Mouse (Mus musculus) MEL-GATA-1-ER (cell line): ENCODE measurements at regions not wholly inside any gene's neighbourhood (a gene's known extent, or its start where the extent isn't known, plus 50 kb on each side); places are given as distances from the start of the nearest gene placed in this dataset.
"Not testable (repeated sequence)": the region's sequence is repeated elsewhere in the genome, so short reads cannot be mapped to it uniquely, and the experiment has no call there.

ENCODE experiments used
- DNase-seq: peaks from one replicate; pipeline ENCODE4 v3.0.0-alpha.2; 2012; ENCODE audit warnings: low read depth; ENCODE audit errors: extremely low read depth

DNA sequence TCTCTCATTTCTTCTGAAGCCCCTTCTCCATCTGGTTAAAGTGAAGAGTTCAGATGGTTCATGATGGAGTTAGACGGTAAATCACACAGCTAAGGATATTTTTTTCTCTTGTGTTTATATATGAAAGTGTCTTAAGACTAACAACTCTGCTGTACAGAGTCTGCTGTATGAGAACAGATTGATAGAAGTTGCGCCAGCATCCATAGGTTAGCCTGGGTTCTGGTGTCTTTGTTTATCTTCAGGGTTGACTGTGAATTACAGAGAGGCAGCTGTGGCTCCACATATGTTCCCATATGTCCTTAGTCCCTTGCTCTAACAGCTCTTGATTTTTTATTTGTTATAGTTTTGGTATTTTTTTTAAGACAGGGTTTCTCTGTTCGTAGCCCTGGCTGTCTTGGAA lies 334.9 kb upstream of the Api5 start:
- no peak for DNase-seq

DNA sequence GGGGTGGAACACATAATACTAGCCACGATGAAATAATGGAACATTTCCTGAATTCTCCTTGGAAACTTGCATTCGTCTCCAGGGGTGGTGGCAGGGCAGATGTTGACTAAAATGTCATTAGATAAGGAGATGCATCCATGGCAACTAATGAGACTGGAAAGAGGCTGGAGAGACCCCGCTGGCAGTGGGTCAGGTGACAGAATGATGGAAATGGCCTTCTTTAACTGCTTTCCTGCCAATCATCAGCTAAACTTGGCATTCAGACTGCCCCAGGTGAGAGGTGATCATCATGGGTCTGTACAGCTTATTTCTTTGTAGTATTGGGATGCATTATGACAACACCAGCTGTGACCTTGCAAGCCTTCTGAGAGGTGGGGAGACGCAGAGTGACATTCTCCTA lies 334.3 kb upstream of the Api5 start:
- no peak for DNase-seq

DNA sequence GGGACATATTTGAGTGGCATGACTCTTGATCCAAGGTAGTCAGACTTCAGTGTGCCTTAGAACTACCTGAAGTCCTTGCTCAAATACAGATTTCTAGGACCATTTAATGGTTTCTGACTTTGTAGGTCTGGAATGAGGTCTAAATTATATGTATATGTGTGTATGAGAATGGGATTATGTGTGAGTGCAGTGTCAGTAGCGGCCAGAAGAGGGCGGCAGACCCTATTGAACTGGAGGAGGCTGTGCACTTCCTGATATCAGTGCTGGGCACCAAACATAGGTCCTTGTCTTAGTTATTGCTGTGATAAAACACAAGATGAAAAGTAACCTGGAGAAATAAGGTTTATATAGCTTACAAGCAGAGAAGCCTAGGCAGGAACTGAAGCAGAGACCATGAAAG lies 328.6 kb upstream of the Api5 start:
- peak; percentile 2 for DNase-seq

DNA sequence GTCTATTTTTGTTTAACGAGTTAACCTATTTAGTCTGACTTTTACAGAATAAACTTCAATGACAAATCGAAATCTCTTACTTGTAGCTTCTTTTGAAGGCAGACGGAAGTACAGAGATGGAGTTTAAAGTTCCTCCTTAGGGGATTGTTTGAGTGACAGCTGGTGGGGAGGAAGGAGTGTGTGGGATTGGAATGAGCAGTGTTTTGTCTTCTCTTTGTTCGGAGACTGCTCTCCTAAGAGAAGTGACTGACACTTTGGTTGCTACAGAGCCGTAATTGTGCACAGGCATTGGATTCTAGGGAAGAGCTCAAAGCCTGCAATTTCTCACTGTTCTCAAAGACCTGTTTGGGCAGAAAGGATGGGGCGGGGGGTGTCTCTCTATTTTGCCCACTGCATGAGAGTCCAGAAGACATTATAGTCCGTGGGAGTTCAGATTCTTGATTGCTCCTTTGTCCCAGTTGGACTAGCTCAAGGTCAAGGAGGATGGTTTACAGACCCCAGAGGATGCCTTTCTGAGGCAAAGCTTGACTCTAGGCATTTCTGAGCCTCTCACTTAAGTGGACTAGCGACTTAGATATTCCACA lies 327.0 kb upstream of the Api5 start:
- no peak for DNase-seq

DNA sequence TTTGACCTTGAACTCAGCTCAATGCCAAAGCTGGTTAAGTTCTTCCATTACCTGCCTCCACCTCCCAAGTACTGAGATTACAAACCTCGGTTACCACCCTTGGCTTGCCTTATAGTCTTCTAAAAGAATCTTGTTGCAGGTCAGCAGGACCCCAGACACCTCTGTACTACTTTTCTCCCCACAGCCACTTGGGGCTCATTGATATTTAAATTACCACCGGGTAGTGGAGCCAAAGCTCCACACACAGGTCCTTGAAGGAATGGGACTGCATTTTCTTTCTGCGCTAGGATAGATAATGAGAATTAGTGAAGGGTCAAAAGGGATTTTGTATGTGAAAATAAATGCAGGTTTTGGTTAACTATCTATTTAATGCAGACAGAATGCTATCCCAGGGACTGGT lies 326.5 kb upstream of the Api5 start:
- no peak for DNase-seq

DNA sequence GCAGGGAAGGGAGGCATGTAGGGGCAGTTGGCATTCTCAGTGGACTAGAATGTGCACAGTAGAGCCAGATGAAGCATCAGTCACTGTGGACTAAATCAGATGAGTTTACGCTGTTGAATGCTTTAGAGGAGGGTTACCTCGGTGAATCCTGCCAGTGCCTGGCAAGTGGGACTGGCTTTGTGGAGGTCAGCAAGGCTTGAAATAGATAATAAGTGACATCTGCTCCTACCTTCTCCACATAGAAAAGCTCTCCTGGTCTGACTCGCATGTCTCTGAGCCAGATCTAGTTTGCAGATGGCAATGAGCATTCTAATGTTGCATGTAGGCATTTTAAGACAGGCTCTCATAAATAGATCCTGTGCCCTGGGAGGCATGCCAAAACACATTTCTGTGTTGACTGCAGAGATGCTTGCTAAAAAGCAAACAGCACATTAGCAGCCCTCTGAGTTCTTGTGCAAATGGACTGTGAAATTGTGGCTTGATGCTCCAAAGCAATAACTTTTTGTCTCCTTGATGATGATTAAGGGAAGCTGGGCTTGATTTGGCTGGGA lies 310.3 kb upstream of the Api5 start:
- DNase-seq = no peak

DNA sequence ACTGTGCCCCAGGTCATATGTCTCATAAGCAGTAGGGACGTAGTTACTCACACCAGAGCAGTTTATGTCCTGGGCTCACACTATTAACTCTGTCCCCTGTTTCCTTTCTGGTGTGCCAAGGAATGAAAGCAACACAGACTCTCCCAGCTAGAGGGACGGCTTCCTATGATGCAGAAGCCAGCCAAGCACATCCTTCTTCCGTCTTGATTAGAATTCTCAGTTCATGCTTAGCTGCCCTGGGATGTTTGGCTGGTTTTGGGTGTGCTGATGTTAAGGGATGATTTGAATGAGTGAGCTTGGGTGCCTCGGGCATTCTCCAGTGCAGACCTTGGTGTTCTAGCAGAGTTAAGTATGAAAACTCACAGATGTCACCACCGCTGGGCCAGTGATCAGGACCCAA lies 291.9 kb upstream of the Api5 start:
- no peak for DNase-seq

DNA sequence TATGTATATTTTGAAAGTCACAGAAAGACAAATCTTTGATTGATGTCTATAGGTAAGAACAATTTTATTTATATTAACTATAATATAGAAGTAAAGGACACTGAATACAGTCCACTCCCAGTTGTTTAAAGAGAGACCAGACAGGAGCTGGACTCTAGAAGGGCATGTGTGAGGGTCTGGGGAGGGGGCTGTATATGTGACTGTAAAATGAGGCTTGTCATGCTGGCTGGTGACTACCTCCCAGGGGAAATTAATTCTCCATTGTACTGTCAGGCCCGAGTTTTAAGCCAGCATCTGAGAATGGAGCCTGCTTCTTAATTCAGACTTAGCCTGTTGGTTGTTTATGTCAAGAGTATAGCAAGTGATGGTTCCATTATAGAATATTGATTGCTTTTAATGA lies 261.4 kb upstream of the Api5 start:
- no peak for DNase-seq

DNA sequence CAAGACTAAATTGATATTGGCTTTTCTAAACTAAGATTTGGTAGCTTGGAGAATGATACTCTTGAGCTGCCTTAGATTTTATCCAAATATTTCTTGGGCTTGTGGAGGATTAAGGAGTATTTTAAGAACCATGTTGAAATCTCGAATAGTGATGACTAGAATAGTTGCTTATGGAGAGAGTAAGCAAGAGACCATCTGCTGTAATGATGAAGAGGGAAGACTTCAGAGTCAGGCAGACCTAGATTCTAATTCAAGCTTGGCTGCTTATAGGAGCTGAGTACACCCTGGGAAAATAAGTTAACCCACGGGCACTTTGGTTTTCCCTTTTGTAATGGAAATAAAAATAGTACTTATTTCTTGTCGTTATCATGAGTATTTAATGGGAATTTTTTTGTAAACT lies 257.3 kb upstream of the Api5 start:
- no peak for DNase-seq

DNA sequence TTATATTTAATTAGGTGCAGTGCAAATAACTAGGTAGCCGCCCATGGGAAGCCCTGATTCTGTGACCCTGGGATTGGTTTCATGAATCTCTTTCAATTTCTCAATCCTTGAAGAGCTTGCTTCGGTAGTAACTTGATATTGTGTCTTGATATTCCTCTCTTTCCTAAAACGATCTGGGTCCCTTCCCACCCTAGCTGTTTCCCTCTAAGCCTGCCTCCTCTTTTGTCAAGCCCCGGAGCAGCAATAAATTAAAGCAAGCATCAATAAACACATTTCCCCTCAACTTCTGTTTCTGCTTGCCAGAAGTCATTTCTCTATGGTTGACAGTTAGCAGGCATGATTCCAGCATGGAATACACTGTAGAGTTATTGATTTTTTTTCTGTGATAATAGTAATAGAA lies 252.6 kb upstream of the Api5 start:
- DNase-seq = no peak

DNA sequence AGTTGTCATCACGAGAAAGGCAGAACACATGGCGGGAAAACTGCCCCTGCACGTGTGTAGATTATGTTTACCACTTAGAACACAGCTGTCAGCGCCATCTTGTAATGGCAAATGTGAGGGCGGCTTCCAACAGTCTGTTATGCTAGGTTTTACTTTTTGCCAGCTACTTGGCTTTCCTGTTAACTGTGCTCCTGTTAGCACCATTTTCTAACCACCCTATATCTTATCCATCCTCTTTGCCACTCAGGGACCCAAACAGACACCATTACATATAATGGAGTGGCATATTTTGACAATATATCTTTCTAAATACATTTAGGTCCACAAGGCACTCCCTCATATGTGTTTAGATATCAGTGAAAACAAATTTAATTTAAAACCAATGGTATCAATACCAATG lies 247.7 kb upstream of the Api5 start:
- not testable (repeated sequence) for DNase-seq

DNA sequence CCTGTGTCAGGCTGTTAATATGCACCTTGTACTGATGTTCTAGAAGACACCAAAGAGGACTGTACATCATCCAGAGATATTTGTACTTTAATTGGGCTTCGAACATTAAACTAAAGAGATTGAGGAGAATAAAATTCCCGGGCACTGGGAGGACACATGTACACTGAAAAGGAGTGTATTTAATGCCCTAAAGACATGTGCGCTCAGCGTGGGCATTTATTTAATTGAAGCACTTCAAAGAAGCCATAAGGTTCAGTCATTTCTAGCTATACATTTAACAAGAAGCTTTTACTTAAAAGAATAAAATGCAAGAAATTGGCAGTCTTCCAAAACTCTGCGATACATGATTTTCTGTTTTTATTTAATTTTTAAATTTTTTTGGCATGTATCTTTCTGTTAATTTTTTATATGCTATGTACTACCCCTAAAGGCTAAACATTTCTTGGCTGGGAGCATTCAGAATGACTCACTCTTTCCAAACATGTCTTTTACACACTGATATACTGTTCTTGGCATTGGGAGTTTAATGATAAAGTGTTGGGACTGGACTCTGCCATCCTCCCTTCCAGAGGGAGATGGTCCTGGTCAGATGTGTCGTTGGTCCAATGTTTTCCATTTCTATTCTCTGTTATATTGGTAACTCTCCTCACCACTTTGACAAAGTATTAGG lies 242.3 kb upstream of the Api5 start:
- DNase-seq = no peak

DNA sequence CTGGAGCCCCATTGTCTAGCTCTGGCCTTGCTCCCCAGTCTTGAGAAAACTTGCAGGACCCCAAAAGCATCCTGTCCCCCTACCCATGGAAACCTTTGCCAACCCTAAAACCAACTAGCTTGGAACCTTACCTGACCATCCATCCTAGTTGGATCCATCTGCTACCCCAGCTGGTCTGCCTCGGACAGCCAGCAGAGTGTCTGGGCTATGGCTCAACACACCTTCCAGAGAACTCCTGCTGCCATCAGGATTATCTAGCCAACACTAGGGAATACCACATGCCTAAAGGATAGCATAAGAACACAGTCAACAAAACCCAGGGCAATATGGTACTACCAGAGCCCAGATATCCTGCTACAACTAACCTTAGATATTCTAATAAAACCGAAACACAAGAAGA lies 227.9 kb upstream of the Api5 start:
- no peak for DNase-seq

DNA sequence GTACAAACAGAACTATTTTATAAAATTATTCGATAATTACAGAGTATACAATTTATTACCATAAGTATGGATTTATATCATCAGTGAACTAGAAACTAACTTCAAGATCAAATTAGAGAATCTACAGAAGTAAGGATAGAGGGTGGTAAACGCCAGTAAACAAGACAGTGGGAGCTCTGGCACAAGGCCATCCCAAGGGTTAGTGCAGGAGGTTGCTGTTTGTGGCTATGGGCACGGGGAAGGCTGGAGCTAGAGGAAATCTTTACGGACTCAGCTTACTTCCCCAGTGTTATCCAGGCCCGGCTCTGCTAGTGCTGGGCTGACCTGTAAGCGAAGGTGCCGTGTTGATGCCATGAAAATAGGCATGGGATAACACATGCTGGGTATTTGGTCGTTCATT lies 220.5 kb upstream of the Api5 start:
- DNase-seq = no peak
